Mouse (Mus musculus): Measurements from ENCODE around the gene Ufc1. TPM values are rescaled to one million over a fixed set of nuclear protein-coding genes. Genes with fewer than 3 reads are reported as not detected.

Gene Ufc1
- total and polyA plus RNA-seq, 2 experiments from 2014 or later = 96.6 to 133 TPM

DNA sequence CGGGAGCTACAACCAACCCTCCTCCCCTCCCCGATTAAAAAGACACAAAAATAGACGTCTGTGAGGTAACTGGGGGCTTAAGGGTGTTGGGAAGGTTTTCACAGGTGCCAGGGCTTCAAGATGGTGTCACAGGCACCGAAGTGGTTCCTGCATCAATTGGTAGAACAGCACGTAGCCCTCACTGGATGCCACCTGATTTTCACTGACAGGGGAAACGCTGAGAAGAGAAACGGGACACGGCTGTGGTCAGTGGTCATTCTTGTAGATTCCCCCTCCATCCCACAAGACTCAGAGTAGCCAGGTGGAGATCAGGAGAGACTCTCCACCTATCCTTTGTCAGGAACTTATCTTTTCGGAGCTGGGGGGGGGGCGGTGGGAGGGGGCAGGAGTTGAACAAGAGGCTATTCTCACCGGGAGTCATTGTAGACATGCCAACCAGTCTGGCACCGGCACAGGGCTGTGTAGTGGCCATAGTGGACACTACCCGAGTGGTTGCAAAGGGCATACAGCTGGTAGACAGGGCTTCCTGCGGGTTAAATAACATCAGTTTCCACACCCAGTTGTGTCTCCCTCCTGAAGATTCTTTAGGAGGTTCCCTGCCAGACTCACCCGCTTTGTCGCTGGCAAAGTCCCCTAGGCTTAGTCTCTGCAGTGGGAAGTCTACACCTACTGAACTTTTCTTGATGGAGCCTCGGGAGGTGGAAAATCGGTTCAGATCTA is 12.6 kb downstream of the Ufc1 start:
- no peak for TF ChIP-seq CTCF (IDR thresholded peaks at IDR 0.05; ENCODE audit: low read depth)
- no peak for DNase-seq
- no peak overlapping the region for H3K4me3 ChIP-seq (ENCODE audit: low read depth, low read length)
- no peak overlapping the region for H3K4me2 ChIP-seq (ENCODE audit: low read depth)
- no peak overlapping the region for H3K9ac ChIP-seq
- peaks cover 38% of the 10 kb centered on the region for H3K36me3 ChIP-seq (ENCODE audit: insufficient read depth)
- no peak for ATAC-seq
- peaks cover 15% of the 10 kb centered on the region for H3K4me1 ChIP-seq (ENCODE audit: insufficient read depth)
- no peak overlapping the region for H3K27ac ChIP-seq (ENCODE audit: low read depth, low read length)
- 81% methylated on average over 18 of the region's 18 CpGs for WGBS
- no peaks in the 10 kb centered on the region for H3K27me3 ChIP-seq (ENCODE audit: insufficient read depth, low read length)
- no peaks in the 10 kb centered on the region for H3K9me3 ChIP-seq (ENCODE audit: low read length)

DNA sequence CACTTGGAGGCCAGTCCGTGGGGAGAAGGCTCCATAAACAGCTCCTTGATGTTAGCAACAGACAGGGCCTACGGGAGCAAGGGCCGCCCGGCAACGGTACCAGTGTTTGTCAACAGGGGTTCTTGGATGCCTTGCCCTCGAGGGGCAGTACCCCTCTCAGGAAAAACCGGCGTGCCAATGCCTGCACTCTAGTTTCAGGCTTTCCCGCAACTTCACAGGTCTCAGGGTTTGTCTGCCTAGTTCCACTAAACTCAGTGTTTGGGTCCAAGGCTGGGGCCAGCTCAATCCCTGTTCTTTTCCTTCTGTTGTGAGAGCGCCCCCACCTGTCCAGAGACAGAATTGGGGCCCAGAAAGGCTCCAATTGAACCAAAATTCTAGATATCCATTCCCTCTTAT is 13.3 kb downstream of the Ufc1 start:
- H3K27ac ChIP-seq (ENCODE audit: low read depth, low read length) = peak overlapping the region; percentile 73
- DNase-seq (peak; percentile 68), ATAC-seq (peak; percentile 38)
- H3K4me3 ChIP-seq (ENCODE audit: low read depth, low read length) = peak overlapping the region; percentile 60
- peak overlapping the region; percentile 90 for H3K4me2 ChIP-seq (ENCODE audit: low read depth)
- H3K9me3 ChIP-seq (ENCODE audit: low read length) = no peaks in the 10 kb centered on the region
- peaks cover 45% of the 10 kb centered on the region for H3K36me3 ChIP-seq (ENCODE audit: insufficient read depth)
- peaks cover 10% of the 10 kb centered on the region for H3K4me1 ChIP-seq (ENCODE audit: insufficient read depth)
- peak; percentile 63 for TF ChIP-seq CTCF (IDR thresholded peaks at IDR 0.05; ENCODE audit: low read depth)
- H3K9ac ChIP-seq = peak overlapping the region; percentile 42; the same call in 1 of the 2 replicates
- WGBS = 1% methylated on average over 10 of the region's 10 CpGs
- no peaks in the 10 kb centered on the region for H3K27me3 ChIP-seq (ENCODE audit: insufficient read depth, low read length)

DNA sequence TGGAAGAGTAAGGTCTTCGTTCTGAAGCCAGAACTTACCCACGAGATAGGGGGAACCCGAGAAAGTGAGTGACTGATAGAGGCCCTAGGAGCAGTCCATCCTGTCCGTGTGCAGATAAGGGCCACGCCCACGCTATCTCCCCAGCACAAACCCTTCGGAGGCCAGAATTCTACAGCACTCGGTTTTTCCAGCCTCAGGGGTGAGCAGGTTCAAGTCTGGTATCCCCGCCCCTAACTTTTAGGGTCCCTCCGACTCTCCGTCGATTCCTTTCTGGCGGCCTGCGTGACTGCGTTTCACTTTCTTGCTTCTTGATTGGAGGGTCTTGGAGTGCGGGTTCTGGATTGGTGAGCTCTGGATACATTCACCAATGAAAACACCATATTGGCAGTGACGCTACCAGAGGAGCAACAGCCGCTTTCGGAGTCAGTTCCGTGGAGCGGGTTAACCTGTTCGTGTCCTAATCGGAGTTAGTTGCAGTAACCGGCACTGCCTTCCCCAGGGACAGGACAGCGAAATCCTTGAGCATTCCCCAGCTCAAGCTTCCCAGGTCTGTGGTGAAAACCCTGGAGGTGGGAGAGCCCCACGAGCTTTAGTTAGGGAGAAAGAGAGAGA is 13.8 kb downstream of the Ufc1 start, which contains the start of gene Ppox:
Ppox (minus strand) TSS at position 271 of the 612 bp plus-strand sequence.
- no peaks in the 10 kb centered on the region for H3K27me3 ChIP-seq (ENCODE audit: insufficient read depth, low read length)
- H3K9ac ChIP-seq = peak within 1 kb of the TSS; percentile 56
- H3K4me3 ChIP-seq (ENCODE audit: low read depth, low read length) = peak within 1 kb of the TSS; percentile 60
- peaks cover 10% of the 10 kb centered on the region for H3K4me1 ChIP-seq (ENCODE audit: insufficient read depth)
- H3K9me3 ChIP-seq (ENCODE audit: low read length) = no peaks in the 10 kb centered on the region
- DNase-seq (peak; percentile 96), ATAC-seq (peak; percentile 99)
- H3K27ac ChIP-seq (ENCODE audit: low read depth, low read length) = peak within 1 kb of the TSS; percentile 73
- under 1% methylated on average over 26 of the region's 26 CpGs for WGBS
- no peak for TF ChIP-seq CTCF (IDR thresholded peaks at IDR 0.05; ENCODE audit: low read depth)
- H3K36me3 ChIP-seq (ENCODE audit: insufficient read depth) = peaks cover 46% of the 10 kb centered on the region
- peak within 1 kb of the TSS; percentile 90 for H3K4me2 ChIP-seq (ENCODE audit: low read depth)

DNA sequence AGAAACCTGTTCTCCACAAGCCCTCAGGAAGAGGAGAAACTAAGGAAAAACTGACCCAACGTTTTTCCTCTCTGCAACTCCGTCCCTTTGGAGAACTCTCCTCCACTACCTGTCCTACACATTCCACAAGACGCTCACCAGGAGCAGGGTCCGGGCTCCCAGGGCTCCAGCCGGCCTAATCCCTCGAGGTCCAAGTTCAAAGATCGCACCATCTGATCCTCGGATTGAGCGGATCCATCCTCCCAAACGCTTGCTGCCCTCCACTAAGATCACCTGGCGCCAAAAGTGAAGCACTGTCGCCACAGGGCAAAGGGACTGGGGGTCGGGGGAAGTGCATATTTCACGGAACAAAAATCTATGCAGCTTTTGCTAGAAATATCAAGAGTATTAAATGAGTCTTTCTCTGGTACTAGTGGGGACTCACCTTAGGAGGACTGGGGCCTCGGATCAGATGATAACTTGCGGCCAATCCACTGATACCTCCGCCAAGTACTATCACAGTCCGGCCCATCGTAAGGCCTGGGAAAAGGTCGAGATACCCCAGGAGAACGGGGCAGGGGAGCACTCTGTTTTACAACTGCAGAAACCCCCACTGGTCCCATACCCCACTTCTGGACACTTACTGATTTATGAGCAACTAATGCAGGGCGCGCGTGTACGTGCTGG is 14.4 kb downstream of the Ufc1 start:
- no peak for DNase-seq
- H3K36me3 ChIP-seq (ENCODE audit: insufficient read depth) = peaks cover 46% of the 10 kb centered on the region

DNA sequence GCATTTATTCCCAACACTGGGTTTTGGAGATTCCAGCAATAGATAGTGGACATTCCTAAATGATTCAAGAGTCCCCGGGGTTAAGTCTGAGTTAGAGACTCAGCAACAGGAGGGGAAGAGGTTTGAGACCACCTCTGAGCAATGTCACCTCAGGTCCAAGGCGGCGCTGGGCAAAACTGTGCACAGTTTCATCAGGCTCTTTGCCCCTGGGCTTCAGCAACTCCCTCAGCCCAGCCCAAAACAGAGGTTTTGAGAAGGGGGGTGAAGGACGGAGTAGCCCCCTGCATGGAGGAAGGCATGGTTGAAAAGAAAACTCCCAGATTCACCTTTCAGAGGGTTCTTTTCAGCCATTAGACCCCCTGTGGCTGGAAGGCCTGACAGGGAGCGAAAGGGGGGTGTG is 15.1 kb downstream of the Ufc1 start:
- Histone ChIP-seq H3K27me3 (ENCODE audit: insufficient read depth, low read length) (no peaks in the 10 kb centered on the region), H3K9me3 (ENCODE audit: low read length) (no peaks in the 10 kb centered on the region), H3K36me3 (ENCODE audit: insufficient read depth) (peaks cover 48% of the 10 kb centered on the region), H3K4me3 (ENCODE audit: low read depth, low read length) (no peak overlapping the region), H3K9ac (peak overlapping the region; percentile 56; the same call in 1 of the 2 replicates), H3K4me2 (ENCODE audit: low read depth) (peak overlapping the region; percentile 90), H3K4me1 (ENCODE audit: insufficient read depth) (peaks cover 10% of the 10 kb centered on the region), H3K27ac (ENCODE audit: low read depth, low read length) (no peak overlapping the region)
- 61% methylated on average over 5 of the region's 5 CpGs for WGBS
- ATAC-seq (no peak), DNase-seq (no peak)
- no peak for TF ChIP-seq CTCF (IDR thresholded peaks at IDR 0.05; ENCODE audit: low read depth)

More for the DNA sequence above, 14.4 kb downstream of the Ufc1 start:
- peak overlapping the region; percentile 56 for H3K9ac ChIP-seq
- 2% methylated on average over 25 of the region's 25 CpGs for whole genome bisulfite sequencing
- no peaks in the 10 kb centered on the region for H3K9me3 ChIP-seq (ENCODE audit: low read length)
- TF ChIP-seq CTCF (IDR thresholded peaks at IDR 0.05; ENCODE audit: low read depth) = no peak
- H3K4me2 ChIP-seq (ENCODE audit: low read depth) = peak overlapping the region; percentile 90
- H3K4me3 ChIP-seq (ENCODE audit: low read depth, low read length) = peak overlapping the region; percentile 60
- H3K27me3 ChIP-seq (ENCODE audit: insufficient read depth, low read length) = no peaks in the 10 kb centered on the region
- peaks cover 10% of the 10 kb centered on the region for H3K4me1 ChIP-seq (ENCODE audit: insufficient read depth)
- no peak overlapping the region for H3K27ac ChIP-seq (ENCODE audit: low read depth, low read length)
- ATAC-seq = no peak

DNA sequence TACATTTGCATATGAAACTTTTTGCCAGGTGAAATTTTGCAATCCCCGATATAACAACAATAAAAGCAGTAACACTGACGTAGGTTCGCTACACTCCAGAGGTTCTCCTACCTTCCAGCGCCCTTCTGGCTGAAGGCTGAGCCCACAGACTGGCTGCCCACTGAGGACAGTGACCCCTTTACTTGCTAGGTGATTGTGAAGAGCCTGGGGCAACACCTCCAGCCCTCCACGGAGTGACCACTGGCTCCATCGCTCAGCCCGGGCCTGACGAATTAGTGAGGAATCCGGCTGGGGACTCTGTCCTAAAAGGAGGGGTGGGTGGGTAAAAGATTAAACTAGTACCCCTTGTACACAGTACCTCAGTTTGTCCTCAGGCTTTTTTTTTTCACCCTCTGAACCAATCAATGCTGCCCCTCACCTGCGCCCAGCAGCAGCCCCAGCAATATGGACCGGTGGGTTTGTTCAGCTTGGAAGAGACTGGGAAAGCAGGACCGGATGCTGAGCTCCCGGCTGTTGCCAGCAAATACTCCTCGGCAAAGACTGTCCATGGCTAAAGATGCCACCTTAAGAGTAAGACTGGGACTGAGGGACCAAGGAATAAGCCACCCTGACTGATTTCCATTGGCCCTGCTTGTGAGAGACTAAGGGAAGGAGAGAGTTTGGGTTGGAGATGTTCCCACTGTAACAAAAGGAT is 15.7 kb downstream of the Ufc1 start:
- Histone ChIP-seq H3K4me3 (ENCODE audit: low read depth, low read length) (no peak overlapping the region), H3K9me3 (ENCODE audit: low read length) (no peaks in the 10 kb centered on the region), H3K4me2 (ENCODE audit: low read depth) (no peak overlapping the region), H3K36me3 (ENCODE audit: insufficient read depth) (peaks cover 54% of the 10 kb centered on the region), H3K27me3 (ENCODE audit: insufficient read depth, low read length) (no peaks in the 10 kb centered on the region), H3K9ac (no peak overlapping the region), H3K4me1 (ENCODE audit: insufficient read depth) (peaks cover 10% of the 10 kb centered on the region), H3K27ac (ENCODE audit: low read depth, low read length) (no peak overlapping the region)
- DNase-seq = no peak
- no peak for ATAC-seq
- WGBS = 89% methylated on average over 14 of the region's 14 CpGs
- no peak for TF ChIP-seq CTCF (IDR thresholded peaks at IDR 0.05; ENCODE audit: low read depth)
